Mouse (Mus musculus) cerebellum, postnatal 25 days (tissue): ENCODE data around the gene Nop2.

Experiments
- DNase-seq, 2 experiments: peaks; one replicate each; pipeline ENCODE4 v3.0.0; 2021; ENCODE audit warnings: mixed read lengths in 2 of 2

Nop2 gene

GRCm38 (mm10) chr6:125110927-125111326, 20.8 kb upstream of the Nop2 start:
- DNase-seq: peak; percentile 43 to 73

GRCm38 (mm10) chr6:125112553-125112952, 19.2 kb upstream of the Nop2 start:
- no peak for DNase-seq

- no peak for DNase-seq
Observed at GRCm38 (mm10) chr6:125119387-125119786, 12.3 kb upstream of the Nop2 start.

GRCm38 (mm10) chr6:125128724-125129123, 3.0 kb upstream of the Nop2 start:
- DNase-seq: no peak

- no peak for DNase-seq
Observed at GRCm38 (mm10) chr6:125129710-125130402, 1.9 kb upstream of the Nop2 start.

GRCm38 (mm10) chr6:125132470-125132869, 761 bp downstream of the Nop2 start:
- DNase-seq: no peak

GRCm38 (mm10) chr6:125137002-125137671, 5.4 kb downstream of the Nop2 start:
- DNase-seq: peak in 1 of 2 experiments; percentile 65

GRCm38 (mm10) chr6:125139747-125140146, 8.0 kb downstream of the Nop2 start:
- DNase-seq: no peak

GRCm38 (mm10) chr6:125142436-125142835, 10.7 kb downstream of the Nop2 start:
- no peak for DNase-seq

GRCm38 (mm10) chr6:125143128-125143527, 11.4 kb downstream of the Nop2 start:
- DNase-seq: no peak

- no peak for DNase-seq
Observed at GRCm38 (mm10) chr6:125143904-125144303, 12.2 kb downstream of the Nop2 start.

- DNase-seq: peak; percentile 91 to 94
Observed at GRCm38 (mm10) chr6:125145001-125145400, 13.3 kb downstream of the Nop2 start, which contains the start of gene Iffo1. Iffo1 (plus strand) TSS chr6:125145241.

- peak; percentile 66 to 67 for DNase-seq
Observed at GRCm38 (mm10) chr6:125145479-125145951, 13.8 kb downstream of the Nop2 start.

- DNase-seq: no peak
Observed at GRCm38 (mm10) chr6:125146148-125146547, 14.4 kb downstream of the Nop2 start.

GRCm38 (mm10) chr6:125146797-125147196, 15.1 kb downstream of the Nop2 start:
- DNase-seq: peak; percentile 45 to 60

- peak; percentile 43 to 45 for DNase-seq
Observed at GRCm38 (mm10) chr6:125147329-125147728, 15.6 kb downstream of the Nop2 start.

- peak; percentile 63 to 65 for DNase-seq
Observed at GRCm38 (mm10) chr6:125148251-125148925, 16.7 kb downstream of the Nop2 start.

GRCm38 (mm10) chr6:125148926-125149568, 17.3 kb downstream of the Nop2 start:
- DNase-seq: peak; percentile 56 to 60

- DNase-seq: no peak
Observed at GRCm38 (mm10) chr6:125149569-125149950, 17.9 kb downstream of the Nop2 start.

- no peak for DNase-seq
Observed at GRCm38 (mm10) chr6:125152212-125153017, 20.7 kb downstream of the Nop2 start.

- DNase-seq: no peak
Observed at GRCm38 (mm10) chr6:125153018-125153389, 21.3 kb downstream of the Nop2 start.

GRCm38 (mm10) chr6:125153682-125154081, 22.0 kb downstream of the Nop2 start:
- DNase-seq: no peak
